Mouse (Mus musculus) G1E (cell line): ENCODE results near the gene Cep57l1.

Source experiments
- CTCF ChIP-seq: IDR thresholded peaks from 2 replicates; pipeline ENCODE4 v1.5.1; 2012; ENCODE audit warnings: low read depth, low read length, inconsistent platforms, mixed read lengths
- GATA1 ChIP-seq: IDR thresholded peaks from 2 replicates; pipeline ENCODE4 v1.6.1; 2012; ENCODE audit warnings: borderline replicate concordance, low read length, inconsistent platforms, mixed read lengths

- TF ChIP-seq CTCF (no peak), GATA1 (no peak)
Measured at GRCm38 (mm10) chr10:41810564-41811455, 1.1 kb upstream of the Cep57l1 start.
